Mouse (Mus musculus): ENCODE measurements around the gene Ftsj3. TPM values are rescaled to one million over a fixed set of nuclear protein-coding genes. Genes with fewer than 3 reads are reported as not detected.

Ftsj3 gene
- polyA plus RNA-seq, 1 experiment from 2014 or later: 19.0 TPM

GRCm38 (mm10) chr11:106215927-106216729 lies 39.8 kb downstream of the Ftsj3 start, which contains the start of gene Ccdc47:
TSS of gene Ccdc47 (minus strand) at chr11:106216344.
- H3K36me3 ChIP-seq (ENCODE audit: insufficient read depth, low read length): peaks cover 4% of the 10 kb centered on the region; the same call in 1 of the 2 replicates
- TF ChIP-seq CTCF (IDR thresholded peaks at IDR 0.05) (no peak), EP300 (IDR thresholded peaks at IDR 0.05) (no peak)
- under 1% methylated on average over 46 of the region's 46 CpGs for WGBS
- peak; percentile 96 for ATAC-seq
- H3K27me3 ChIP-seq (replicated peaks; ENCODE audit: insufficient read depth, low read length): no peaks in the 10 kb centered on the region
- peak; percentile 99 for DNase-seq (ENCODE audit: low spot score)
- peak within 1 kb of the TSS; percentile 97 for H3K9ac ChIP-seq (replicated peaks; ENCODE audit: low read depth)
- H3K9me3 ChIP-seq (ENCODE audit: low read length): no peaks in the 10 kb centered on the region
- peak within 1 kb of the TSS; percentile 99 for H3K4me3 ChIP-seq (ENCODE audit: low read depth, low read length)
- H3K4me1 ChIP-seq (ENCODE audit: insufficient read depth, low read depth, low read length): peaks cover 10% of the 10 kb centered on the region; the same call in 1 of the 2 replicates
- H3K4me2 ChIP-seq (replicated peaks; ENCODE audit: low read depth, low read length): peak within 1 kb of the TSS; percentile 69
- H3K27ac ChIP-seq (ENCODE audit: low read length): peak within 1 kb of the TSS; percentile 96

- H3K36me3 ChIP-seq (ENCODE audit: insufficient read depth, low read length): peaks cover 10% of the 10 kb centered on the region; the same call in 1 of the 2 replicates
- no peak for ATAC-seq
These were observed 40.4 kb downstream of the Ftsj3 start for GRCm38 (mm10) chr11:106215450-106215859.

GRCm38 (mm10) chr11:106214856-106215255 lies 41.0 kb downstream of the Ftsj3 start:
- Histone ChIP-seq H3K9me3 (ENCODE audit: low read length) (no peaks in the 10 kb centered on the region), H3K4me1 (ENCODE audit: insufficient read depth, low read depth, low read length) (peaks cover 10% of the 10 kb centered on the region; the same call in 1 of the 2 replicates), H3K4me3 (ENCODE audit: low read depth, low read length) (peak overlapping the region; percentile 99; the same call in 1 of the 2 replicates), H3K27ac (ENCODE audit: low read length) (peak overlapping the region; percentile 96; the same call in 1 of the 2 replicates), H3K27me3 (replicated peaks; ENCODE audit: insufficient read depth, low read length) (no peaks in the 10 kb centered on the region), H3K36me3 (ENCODE audit: insufficient read depth, low read length) (peaks cover 12% of the 10 kb centered on the region; the same call in 1 of the 2 replicates), H3K4me2 (replicated peaks; ENCODE audit: low read depth, low read length) (peak overlapping the region; percentile 69; the same call in 1 of the 2 replicates), H3K9ac (replicated peaks; ENCODE audit: low read depth) (0 out of 2 replicates have a peak overlapping the region, but pooled peaks have one; percentile 64)
- WGBS: 93% methylated on average over 5 of the region's 5 CpGs
- ATAC-seq: no peak
- no peak for DNase-seq (ENCODE audit: low spot score)
- TF ChIP-seq CTCF (IDR thresholded peaks at IDR 0.05) (no peak), EP300 (IDR thresholded peaks at IDR 0.05) (no peak)

More at GRCm38 (mm10) chr11:106215450-106215859, 40.4 kb downstream of the Ftsj3 start:
- Histone ChIP-seq H3K9ac (replicated peaks; ENCODE audit: low read depth) (peak overlapping the region; percentile 64), H3K27ac (ENCODE audit: low read length) (peak overlapping the region; percentile 96), H3K4me1 (ENCODE audit: insufficient read depth, low read depth, low read length) (peaks cover 10% of the 10 kb centered on the region; the same call in 1 of the 2 replicates), H3K27me3 (replicated peaks; ENCODE audit: insufficient read depth, low read length) (no peaks in the 10 kb centered on the region), H3K4me3 (ENCODE audit: low read depth, low read length) (peak overlapping the region; percentile 99), H3K4me2 (replicated peaks; ENCODE audit: low read depth, low read length) (peak overlapping the region; percentile 69), H3K9me3 (ENCODE audit: low read length) (no peaks in the 10 kb centered on the region)
- TF ChIP-seq CTCF (IDR thresholded peaks at IDR 0.05): no peak
- TF ChIP-seq EP300 (IDR thresholded peaks at IDR 0.05): no peak
- WGBS: 16% methylated on average over 7 of the region's 7 CpGs
- DNase-seq (ENCODE audit: low spot score): peak; percentile 66

- DNase-seq (ENCODE audit: low spot score): no peak
- H3K4me1 ChIP-seq (ENCODE audit: insufficient read depth, low read depth, low read length): peaks cover 4% of the 10 kb centered on the region; the same call in 1 of the 2 replicates
- H3K27ac ChIP-seq (ENCODE audit: low read length): no peak overlapping the region
- no peak overlapping the region for H3K4me2 ChIP-seq (replicated peaks; ENCODE audit: low read depth, low read length)
- no peak overlapping the region for H3K9ac ChIP-seq (replicated peaks; ENCODE audit: low read depth)
- H3K27me3 ChIP-seq (replicated peaks; ENCODE audit: insufficient read depth, low read length): no peaks in the 10 kb centered on the region
- peaks cover 25% of the 10 kb centered on the region for H3K36me3 ChIP-seq (ENCODE audit: insufficient read depth, low read length)
- TF ChIP-seq CTCF (IDR thresholded peaks at IDR 0.05) (no peak), EP300 (IDR thresholded peaks at IDR 0.05) (no peak)
- 77% methylated on average over 8 of the region's 8 CpGs for WGBS
- H3K4me3 ChIP-seq (ENCODE audit: low read depth, low read length): no peak overlapping the region
- H3K9me3 ChIP-seq (ENCODE audit: low read length): no peaks in the 10 kb centered on the region
- ATAC-seq: no peak
These were observed 43.1 kb downstream of the Ftsj3 start for GRCm38 (mm10) chr11:106212771-106213170.

GRCm38 (mm10) chr11:106202123-106202465 lies 53.8 kb downstream of the Ftsj3 start, which contains the start of gene Strada:
TSS of gene Strada (minus strand) at chr11:106202168.
- H3K4me3 ChIP-seq (ENCODE audit: low read depth, low read length): no peak within 1 kb of the TSS
- no peaks in the 10 kb centered on the region for H3K4me1 ChIP-seq (ENCODE audit: insufficient read depth, low read depth, low read length)
- H3K4me2 ChIP-seq (replicated peaks; ENCODE audit: low read depth, low read length): no peak within 1 kb of the TSS
- WGBS: 73% methylated on average over 5 of the region's 5 CpGs
- no peak within 1 kb of the TSS for H3K27ac ChIP-seq (ENCODE audit: low read length)
- peaks cover 30% of the 10 kb centered on the region; the same call in 1 of the 2 replicates for H3K36me3 ChIP-seq (ENCODE audit: insufficient read depth, low read length)
- TF ChIP-seq EP300 (IDR thresholded peaks at IDR 0.05): no peak
- no peak for TF ChIP-seq CTCF (IDR thresholded peaks at IDR 0.05)
- no peaks in the 10 kb centered on the region for H3K9me3 ChIP-seq (ENCODE audit: low read length)
- no peak within 1 kb of the TSS for H3K9ac ChIP-seq (replicated peaks; ENCODE audit: low read depth)
- no peak for ATAC-seq
- no peak for DNase-seq (ENCODE audit: low spot score)
- H3K27me3 ChIP-seq (replicated peaks; ENCODE audit: insufficient read depth, low read length): no peaks in the 10 kb centered on the region

- 87% methylated on average over 19 of the region's 19 CpGs for WGBS
- no peaks in the 10 kb centered on the region for H3K9me3 ChIP-seq (ENCODE audit: low read length)
These were observed 54.3 kb downstream of the Ftsj3 start for GRCm38 (mm10) chr11:106201337-106202122.

More at GRCm38 (mm10) chr11:106201337-106202122, 54.3 kb downstream of the Ftsj3 start:
- Histone ChIP-seq H3K4me3 (ENCODE audit: low read depth, low read length) (no peak overlapping the region), H3K4me1 (ENCODE audit: insufficient read depth, low read depth, low read length) (no peaks in the 10 kb centered on the region), H3K9ac (replicated peaks; ENCODE audit: low read depth) (no peak overlapping the region), H3K27me3 (replicated peaks; ENCODE audit: insufficient read depth, low read length) (no peaks in the 10 kb centered on the region), H3K4me2 (replicated peaks; ENCODE audit: low read depth, low read length) (no peak overlapping the region), H3K27ac (ENCODE audit: low read length) (no peak overlapping the region), H3K36me3 (ENCODE audit: insufficient read depth, low read length) (peaks cover 25% of the 10 kb centered on the region; the same call in 1 of the 2 replicates)
- ATAC-seq (no peak), DNase-seq (ENCODE audit: low spot score) (no peak)
- no peak for TF ChIP-seq EP300 (IDR thresholded peaks at IDR 0.05)
- TF ChIP-seq CTCF (IDR thresholded peaks at IDR 0.05): no peak

Data from lung, postnatal 0 days (tissue).